Mouse (Mus musculus) hindbrain, embryonic 11.5 days (tissue): ENCODE results near the gene Mapkap1. TPM values are rescaled to one million over a fixed set of nuclear protein-coding genes. Genes with fewer than 3 reads are reported as not detected.

ENCODE experiments used
- ATAC-seq: fragments of 200-750 bp; cut with Nextera tagmentation; 2 replicates; pipeline ENCODE4 v1.8.0; 2017; ENCODE audit warnings: mild to moderate bottlenecking, moderate TSS enrichment, moderate library complexity; ENCODE audit not compliant: low FRiP score
- DNase-seq: peaks from one replicate; pipeline ENCODE4 v3.0.0-alpha.2; 2015; ENCODE audit warnings: low spot score
- H3K27ac ChIP-seq: fragments of 300-500 bp; sonication (generic); 2 replicates; pipeline ENCODE4 v1.5.1; 2014; ENCODE audit warnings: mild to moderate bottlenecking, low read depth, low read length
- H3K27me3 ChIP-seq: fragments of 300-500 bp; sonication (generic); 2 replicates; pipeline ENCODE4 v1.6.1; 2014; ENCODE audit warnings: mild to moderate bottlenecking, low read length, moderate library complexity, mixed read lengths; ENCODE audit not compliant: control insufficient read depth, insufficient read depth
- H3K36me3 ChIP-seq: fragments of 300-500 bp; sonication (generic); 2 replicates; pipeline ENCODE4 v1.6.1; 2014; ENCODE audit warnings: mild to moderate bottlenecking, low read length, moderate library complexity, mixed read lengths; ENCODE audit not compliant: control insufficient read depth, insufficient read depth
- H3K4me1 ChIP-seq: fragments of 300-500 bp; sonication (generic); replicated peaks from 2 replicates; pipeline ENCODE4 v1.6.1; 2014; ENCODE audit warnings: low read length, mixed read lengths; ENCODE audit not compliant: control insufficient read depth, insufficient read depth
- H3K4me2 ChIP-seq: fragments of 300-500 bp; sonication (generic); replicated peaks from 2 replicates; pipeline ENCODE4 v1.6.1; 2014; ENCODE audit warnings: mild to moderate bottlenecking, low read depth, low read length
- H3K4me3 ChIP-seq: fragments of 300-500 bp; sonication (generic); 2 replicates; pipeline ENCODE4 v1.5.1; 2014; ENCODE audit warnings: low read depth, low read length
- H3K9ac ChIP-seq: fragments of 300-500 bp; sonication (generic); 2 replicates; pipeline ENCODE4 v1.6.1; 2014; ENCODE audit warnings: low read depth, low read length
- H3K9me3 ChIP-seq: fragments of 300-500 bp; sonication (generic); 2 replicates; pipeline ENCODE4 v1.6.1; 2016; ENCODE audit warnings: low read length; ENCODE audit not compliant: control insufficient read depth
- WGBS: fragments of 180-500 bp; shearing (Covaris S2); extraction: QIAGEN DNeasy Blood & Tissue Kit; methylation state at CpG from one replicate; pipeline ENCODE4 v1.1.7; 2014; 5-methylcytosine and 5-hydroxymethylcytosine counted together
- polyA plus RNA-seq: library from polyadenylated mRNA; unstranded; fragments of >200 nt; fragmentation: Nextera tagmentation; extraction: Ambion mirVana; gene quantifications from 2 replicates; pipeline ENCODE4 v1.2.1, GENCODE M21; 2014

The Mapkap1 gene
- 92.5 and 101 TPM in 2 replicates for polyA plus RNA-seq

DNA sequence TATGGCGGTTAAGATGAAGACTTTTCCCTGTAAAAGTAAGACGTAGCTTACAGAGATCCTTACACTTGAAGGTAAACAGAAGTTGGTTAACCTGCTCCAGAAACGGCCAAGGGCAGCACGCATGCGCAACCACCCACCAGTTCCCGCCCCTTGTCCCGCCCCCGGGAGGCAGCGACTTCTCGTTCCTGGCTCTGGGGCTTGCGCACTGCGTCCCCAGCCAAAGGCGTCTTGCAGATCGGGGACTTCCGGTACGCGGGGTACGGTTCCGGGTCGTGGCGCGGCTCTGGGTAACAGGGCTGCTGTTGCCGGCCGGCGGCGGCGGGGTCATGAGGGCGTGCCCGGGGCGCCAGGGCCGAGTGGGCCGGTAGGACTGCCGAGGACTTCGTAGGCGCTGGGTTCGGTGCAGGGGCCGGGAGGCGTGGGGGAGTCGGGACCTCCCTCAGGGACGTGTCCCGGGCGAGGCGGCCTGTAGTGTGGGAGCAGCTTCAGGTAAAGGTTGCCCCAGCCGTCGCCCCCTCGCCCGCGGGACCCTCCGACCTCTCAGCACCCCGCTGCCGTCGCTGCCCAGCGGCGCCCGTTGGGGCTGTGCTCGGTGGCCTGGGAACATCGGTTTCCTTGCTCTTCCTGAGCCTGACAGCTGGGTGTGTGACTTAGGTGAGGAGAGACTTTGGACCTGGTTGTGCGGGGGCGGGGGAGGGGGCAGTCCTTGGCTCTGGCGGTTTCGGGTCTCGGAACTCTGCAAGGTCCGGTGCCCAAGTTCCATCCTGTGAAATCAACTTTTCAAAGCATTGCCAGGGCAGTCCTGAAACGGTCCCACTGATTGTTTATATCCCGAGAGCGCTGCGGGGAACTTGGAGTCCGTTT is at the start of gene Mapkap1:
TSS of gene Mapkap1 (plus strand) at position 171 of the 864 bp plus-strand sequence.
- DNase-seq (peak; percentile 97), ATAC-seq (peak; percentile 98)
- peak within 1 kb of the TSS; percentile 75 for H3K9ac ChIP-seq
- peak within 1 kb of the TSS; percentile 59 for H3K4me2 ChIP-seq
- H3K4me3 ChIP-seq = peak within 1 kb of the TSS; percentile 73
- H3K4me1 ChIP-seq = no peaks in the 10 kb centered on the region; the same call in 1 of the 2 replicates
- no peaks in the 10 kb centered on the region for H3K27me3 ChIP-seq
- H3K27ac ChIP-seq = no peak within 1 kb of the TSS
- no peaks in the 10 kb centered on the region for H3K9me3 ChIP-seq
- no peaks in the 10 kb centered on the region for H3K36me3 ChIP-seq
- WGBS = under 1% methylated on average over 67 of the region's 68 CpGs

DNA sequence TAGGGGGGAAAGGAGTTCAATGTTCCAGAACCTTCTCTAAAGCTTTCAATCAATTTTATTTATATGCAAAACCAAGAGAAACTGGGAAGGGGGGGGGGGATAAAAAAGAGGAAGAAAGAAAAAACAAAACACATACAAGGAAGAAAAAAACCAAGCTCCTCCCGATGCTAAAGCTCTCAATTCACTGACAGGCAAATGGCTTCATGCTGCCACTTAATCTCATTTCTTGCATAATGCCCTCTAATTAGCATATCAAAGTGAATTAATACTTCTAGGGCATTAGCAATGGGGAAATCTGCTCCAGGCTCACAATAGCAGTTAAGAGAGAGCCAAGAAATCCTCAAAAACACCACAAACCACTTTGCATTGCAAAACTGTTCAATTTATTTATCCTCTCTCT is 42.9 kb upstream of the Mapkap1 start:
- Histone ChIP-seq H3K36me3 (no peaks in the 10 kb centered on the region), H3K27ac (no peak overlapping the region), H3K4me2 (no peak overlapping the region), H3K4me1 (0 out of 2 replicates have a peak, but pooled peaks cover 2% of the 10 kb centered on the region), H3K4me3 (no peak overlapping the region), H3K9ac (no peak overlapping the region), H3K27me3 (no peaks in the 10 kb centered on the region), H3K9me3 (no peaks in the 10 kb centered on the region)
- ATAC-seq = no peak; the same call in 1 of the 2 replicates
- DNase-seq = peak; percentile 30
- 0% methylated on average over 1 of the region's 1 CpGs for WGBS

DNA sequence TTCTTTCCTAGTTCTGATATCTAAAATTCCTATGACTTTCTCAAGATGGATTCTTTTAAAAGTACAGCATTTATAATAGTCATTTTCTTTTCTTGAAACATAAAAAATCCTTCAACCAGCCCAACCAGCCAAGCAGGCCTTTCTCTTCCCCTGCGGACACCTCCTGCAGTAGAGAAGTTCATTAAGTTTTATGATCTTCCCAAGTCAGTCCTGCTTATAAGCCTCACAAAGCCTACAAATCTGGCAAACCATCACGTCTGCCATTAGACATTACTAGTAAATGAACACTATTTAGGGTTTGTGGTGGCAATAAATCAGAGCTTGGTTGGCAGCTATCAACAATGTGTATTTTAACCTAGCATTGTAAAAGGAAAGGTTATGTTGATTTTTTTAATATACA is 39.5 kb upstream of the Mapkap1 start:
- peak overlapping the region; percentile 32 for H3K4me2 ChIP-seq
- ATAC-seq = no peak
- WGBS = 55% methylated on average over 2 of the region's 2 CpGs

DNA sequence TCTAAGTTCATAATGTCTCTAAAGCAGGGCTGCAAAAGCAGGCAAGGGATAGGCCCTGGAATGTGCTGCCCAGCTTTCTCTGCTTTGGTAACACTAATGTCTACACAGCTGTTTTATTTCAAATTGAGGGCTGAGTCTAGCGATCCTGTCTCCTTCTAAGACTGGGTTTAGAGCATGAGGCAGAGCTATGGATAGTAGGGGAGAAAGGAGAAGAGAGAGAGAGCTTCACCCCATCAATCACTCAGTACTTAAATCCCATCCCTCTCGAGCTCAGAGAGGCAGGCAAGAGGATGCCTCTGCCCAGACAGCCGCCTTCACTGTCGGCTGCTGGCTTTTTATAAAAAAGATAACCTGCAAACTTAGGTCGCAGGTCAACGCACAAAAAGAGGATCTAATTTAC is 38.2 kb upstream of the Mapkap1 start:
- 22% methylated on average over 6 of the region's 6 CpGs for WGBS
- H3K27ac ChIP-seq = peak overlapping the region; percentile 24; the same call in 1 of the 2 replicates

More for the DNA sequence above, 39.5 kb upstream of the Mapkap1 start:
- Histone ChIP-seq H3K27ac (no peak overlapping the region), H3K36me3 (no peaks in the 10 kb centered on the region), H3K9ac (no peak overlapping the region), H3K27me3 (no peaks in the 10 kb centered on the region), H3K9me3 (no peaks in the 10 kb centered on the region), H3K4me1 (0 out of 2 replicates have a peak, but pooled peaks cover 2% of the 10 kb centered on the region), H3K4me3 (no peak overlapping the region)
- no peak for DNase-seq

DNA sequence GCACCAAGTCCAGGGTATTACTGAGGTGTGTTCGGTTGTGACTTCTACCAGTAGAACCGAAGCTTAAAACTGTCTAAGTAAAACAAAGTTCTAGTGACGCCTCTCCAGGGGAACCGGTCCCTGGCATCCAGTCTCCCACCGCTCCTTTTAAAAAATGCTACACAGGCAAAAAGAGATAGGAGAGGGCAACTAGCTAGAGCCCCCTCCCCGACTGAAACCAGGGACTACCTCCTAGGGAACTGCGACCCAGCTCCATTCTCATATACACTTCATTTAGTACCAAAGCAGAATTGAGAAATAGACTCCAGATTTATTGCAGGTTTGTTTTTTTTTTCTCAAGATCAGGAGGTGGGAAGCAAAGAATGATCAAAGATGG is 36.2 kb upstream of the Mapkap1 start:
- ATAC-seq (no peak), DNase-seq (no peak)
- Histone ChIP-seq H3K9ac (peak overlapping the region; percentile 99), H3K27ac (peak overlapping the region; percentile 99), H3K27me3 (no peaks in the 10 kb centered on the region), H3K36me3 (no peaks in the 10 kb centered on the region), H3K4me3 (peak overlapping the region; percentile 95), H3K4me2 (peak overlapping the region; percentile 72), H3K9me3 (no peaks in the 10 kb centered on the region), H3K4me1 (no peaks in the 10 kb centered on the region)
- WGBS = 3% methylated on average over 7 of the region's 7 CpGs

More for the DNA sequence above, 38.2 kb upstream of the Mapkap1 start:
- DNase-seq = peak; percentile 34
- Histone ChIP-seq H3K4me1 (no peaks in the 10 kb centered on the region), H3K9me3 (no peaks in the 10 kb centered on the region), H3K27me3 (no peaks in the 10 kb centered on the region), H3K4me2 (peak overlapping the region; percentile 40), H3K9ac (peak overlapping the region; percentile 4; the same call in 1 of the 2 replicates), H3K4me3 (peak overlapping the region; percentile 30), H3K36me3 (no peaks in the 10 kb centered on the region)
- ATAC-seq = no peak

DNA sequence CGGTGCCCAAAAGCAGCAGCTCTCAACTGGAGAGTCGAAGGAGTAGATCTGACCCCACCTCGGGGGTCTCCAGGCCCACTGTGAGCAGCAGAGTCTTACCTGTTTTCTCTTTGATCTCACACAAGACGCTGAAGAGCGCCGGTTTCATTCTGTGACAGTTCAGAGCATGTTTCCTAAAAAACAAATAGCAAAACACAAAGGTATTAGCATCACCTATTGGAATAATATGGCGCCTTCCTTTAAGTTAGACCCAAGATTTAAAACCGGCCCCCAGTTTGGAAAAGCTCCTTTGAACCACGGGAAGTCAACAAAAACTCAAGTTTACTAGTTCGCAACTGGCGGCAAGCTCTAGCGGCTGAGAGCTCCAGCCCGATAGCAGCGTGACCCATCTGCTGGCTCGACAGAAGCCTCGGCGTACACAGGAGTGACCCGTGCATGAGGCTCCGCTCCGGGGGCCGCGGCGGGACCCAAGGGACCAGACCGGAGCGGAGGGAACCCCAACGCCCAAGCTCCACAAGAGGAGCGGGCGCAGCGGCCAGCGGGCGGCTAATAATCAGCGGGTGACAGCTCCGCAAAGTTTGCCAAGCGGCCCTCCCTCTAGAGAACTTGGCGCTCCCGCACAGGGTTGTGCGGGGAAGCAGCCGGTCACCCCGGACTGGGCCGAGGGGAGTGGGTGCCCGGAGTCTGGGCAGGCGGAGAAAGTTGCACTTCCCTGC is 35.7 kb upstream of the Mapkap1 start:
- H3K4me1 ChIP-seq = no peaks in the 10 kb centered on the region
- H3K27me3 ChIP-seq = no peaks in the 10 kb centered on the region
- peak overlapping the region; percentile 72 for H3K4me2 ChIP-seq
- H3K27ac ChIP-seq = peak overlapping the region; percentile 99
- 0% methylated on average over 42 of the region's 42 CpGs for WGBS
- peak overlapping the region; percentile 95 for H3K4me3 ChIP-seq
- H3K9me3 ChIP-seq = no peaks in the 10 kb centered on the region
- DNase-seq (peak; percentile 63), ATAC-seq (no peak)
- H3K9ac ChIP-seq = peak overlapping the region; percentile 99
- H3K36me3 ChIP-seq = no peaks in the 10 kb centered on the region

DNA sequence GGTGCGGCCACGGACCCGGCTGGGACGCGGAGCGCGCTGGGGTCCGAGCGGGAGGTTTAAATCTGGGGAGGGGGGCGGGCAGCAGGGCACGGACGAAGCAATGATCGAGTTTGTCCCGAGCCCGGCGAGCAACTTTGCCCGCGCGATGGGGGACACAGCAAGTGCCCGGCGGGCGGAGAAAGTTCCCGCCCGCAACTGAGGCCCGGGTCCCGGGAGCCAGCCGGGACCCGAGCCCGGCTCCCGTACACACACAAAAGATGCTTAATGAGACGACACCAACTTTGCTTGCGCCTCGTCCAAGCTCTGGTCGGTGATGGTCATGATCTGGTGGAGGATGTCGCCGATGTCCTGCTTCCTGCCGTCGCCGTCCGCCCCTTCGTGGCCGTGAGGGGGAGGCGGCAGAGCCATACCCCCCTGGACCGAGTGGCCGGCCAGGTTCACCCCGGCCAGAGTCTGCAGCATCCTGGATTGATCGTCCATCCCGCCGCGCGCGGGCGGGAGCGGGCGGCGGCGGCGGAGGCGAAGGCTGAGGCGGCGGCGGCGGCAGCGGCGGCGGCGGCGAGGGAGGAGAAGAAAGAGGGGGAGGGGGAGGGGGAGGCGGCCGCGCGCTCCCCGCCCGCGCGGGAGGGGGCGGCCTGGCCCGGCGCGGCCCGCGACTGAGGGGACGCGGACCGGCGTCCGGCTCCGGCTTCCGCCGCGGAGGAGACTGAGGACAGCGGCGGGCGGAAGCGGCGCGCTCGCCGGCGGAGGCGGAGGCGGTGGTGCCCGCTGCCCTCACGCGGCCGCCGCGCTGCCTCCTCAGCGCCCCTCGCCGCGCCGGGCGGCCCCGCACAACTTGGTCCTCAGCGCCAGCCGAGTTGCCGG is 34.9 kb upstream of the Mapkap1 start:
- Histone ChIP-seq H3K4me1 (no peaks in the 10 kb centered on the region), H3K4me2 (peak overlapping the region; percentile 72), H3K27me3 (no peaks in the 10 kb centered on the region), H3K27ac (peak overlapping the region; percentile 99), H3K36me3 (no peaks in the 10 kb centered on the region), H3K9me3 (no peaks in the 10 kb centered on the region), H3K4me3 (peak overlapping the region; percentile 95), H3K9ac (peak overlapping the region; percentile 99)
- WGBS = under 1% methylated on average over 51 of the region's 118 CpGs
- DNase-seq (peak; percentile 80), ATAC-seq (peak; percentile 36)
